Mouse (Mus musculus): ENCODE measurements around the gene Rif1.

The Rif1 gene

GRCm38 (mm10) chr2:52072491-52073140 lies at the start of gene Rif1:
Gene Rif1 (plus strand): TSS chr2:52072832.
- ATAC-seq (ENCODE audit: insufficient number of reproducible peaks, low FRiP score, low TSS enrichment), result peak; percentile 83

- no peak for ATAC-seq (ENCODE audit: insufficient number of reproducible peaks, low FRiP score, low TSS enrichment)
Measured at GRCm38 (mm10) chr2:52027061-52027460, 45.6 kb upstream of the Rif1 start.

DNA sequence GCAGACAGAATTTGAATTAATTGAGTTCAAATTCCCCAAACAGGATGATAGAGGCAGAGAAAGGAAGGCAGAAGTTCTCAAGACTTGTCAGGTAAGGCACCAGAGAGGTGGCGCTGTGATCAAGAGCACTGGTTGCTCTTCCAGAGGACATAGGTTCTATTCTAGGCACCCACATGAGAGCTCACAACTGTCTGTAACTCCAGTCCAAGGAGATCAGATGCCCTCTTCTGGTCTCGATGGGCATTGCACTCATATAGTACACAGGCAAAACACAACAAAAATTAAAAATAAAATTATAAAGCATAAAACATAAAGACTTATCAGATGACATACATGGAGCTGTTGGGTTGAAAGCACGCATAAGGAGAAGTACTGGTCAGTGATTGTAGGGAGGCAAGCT lies 43.2 kb upstream of the Rif1 start:
- no peak for ATAC-seq (ENCODE audit: insufficient number of reproducible peaks, low FRiP score, low TSS enrichment)

DNA sequence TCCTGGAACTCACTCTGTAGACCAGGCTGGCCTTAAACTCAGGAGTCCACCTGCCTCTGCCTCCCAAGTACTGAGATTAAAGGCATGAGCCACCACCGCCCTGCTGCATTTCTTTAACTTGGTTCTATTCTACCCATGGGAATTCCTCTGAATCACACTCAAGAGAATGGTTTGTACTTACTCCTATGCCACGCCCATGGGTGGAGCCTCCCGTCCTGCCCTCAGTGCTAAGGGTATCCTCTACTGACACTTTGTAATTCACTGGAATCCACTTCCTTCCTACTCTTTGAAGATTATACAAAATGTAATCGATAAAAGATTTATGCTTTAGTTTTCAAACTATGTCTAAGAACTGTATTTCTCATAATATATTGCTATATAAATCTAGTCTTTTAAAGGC lies 41.1 kb upstream of the Rif1 start:
- no peak for ATAC-seq (ENCODE audit: insufficient number of reproducible peaks, low FRiP score, low TSS enrichment)

- ATAC-seq (ENCODE audit: insufficient number of reproducible peaks, low FRiP score, low TSS enrichment), result no peak
Measured at GRCm38 (mm10) chr2:52034601-52035000, 38.0 kb upstream of the Rif1 start.

DNA sequence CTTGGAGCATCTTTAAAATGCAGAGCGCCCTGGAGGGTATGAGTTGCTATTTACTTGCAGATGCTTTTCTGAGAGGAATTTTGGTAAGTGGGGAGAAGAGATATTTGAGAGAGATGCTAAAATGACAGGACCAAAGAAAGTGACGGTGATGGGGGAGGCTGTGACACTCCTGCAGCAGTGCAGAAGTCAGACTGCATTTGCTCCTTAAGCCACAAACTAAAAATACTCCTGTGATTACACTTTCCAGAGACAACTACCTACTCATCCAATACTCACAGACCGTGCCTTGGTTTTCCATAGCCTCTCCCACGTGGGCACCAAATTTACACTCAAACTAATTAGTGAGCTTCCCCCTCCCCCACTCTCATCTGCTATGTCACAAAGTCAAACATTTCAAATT lies 37.5 kb upstream of the Rif1 start:
- ATAC-seq (ENCODE audit: insufficient number of reproducible peaks, low FRiP score, low TSS enrichment), result no peak

DNA sequence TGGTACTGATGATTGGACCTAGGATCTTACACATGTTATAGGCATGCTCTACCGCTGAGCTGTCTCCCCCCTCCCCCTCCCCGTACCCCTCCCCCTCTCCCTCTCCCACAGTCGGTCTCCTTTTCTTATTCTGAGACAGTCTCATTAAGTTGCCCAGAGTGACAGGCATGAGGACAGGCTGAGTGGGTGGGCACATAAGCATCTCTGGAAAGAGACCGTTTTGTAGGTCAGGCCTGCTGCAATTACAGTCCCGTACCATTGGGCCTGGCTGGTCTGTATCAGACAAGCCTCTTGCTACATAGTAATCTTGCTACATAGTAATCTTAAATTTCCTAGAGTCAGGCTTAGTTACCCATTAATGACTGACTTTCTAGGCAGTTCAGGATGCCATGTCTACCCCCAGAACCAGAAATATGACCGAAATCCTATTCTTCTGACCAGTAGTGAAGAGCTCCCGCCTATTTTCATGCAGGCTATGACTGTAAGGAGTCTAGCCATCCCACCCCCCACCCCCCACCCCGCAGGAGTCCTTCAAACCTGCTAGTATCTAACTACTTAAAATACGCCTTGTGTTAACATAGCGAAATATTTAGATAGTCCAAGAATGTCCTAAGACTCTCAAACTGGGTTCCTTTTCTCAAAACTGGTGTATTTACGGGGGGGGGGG lies 35.6 kb upstream of the Rif1 start:
- ATAC-seq (ENCODE audit: insufficient number of reproducible peaks, low FRiP score, low TSS enrichment), result no peak

DNA sequence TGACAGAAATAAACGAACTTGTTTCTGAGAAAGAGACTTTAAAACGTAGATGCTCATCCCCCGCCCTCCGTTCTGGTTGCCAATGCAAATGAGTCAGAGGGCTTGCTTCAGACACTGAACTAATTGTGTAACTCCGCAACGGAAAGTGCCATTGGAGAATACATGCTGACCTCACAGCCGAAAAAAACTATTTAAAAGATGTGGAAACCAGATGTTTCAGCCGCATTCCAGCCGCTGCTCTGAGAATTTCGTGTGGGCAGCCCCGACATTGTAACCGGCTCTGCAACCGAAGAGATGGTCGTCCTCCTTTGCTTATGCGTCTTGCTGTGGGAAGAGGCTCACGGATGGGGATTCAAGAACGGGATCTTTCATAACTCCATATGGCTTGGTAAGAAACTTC lies 34.8 kb upstream of the Rif1 start, which contains the start of gene Tnfaip6:
Gene Tnfaip6 (plus strand): TSS at position 128 of the 400 bp plus-strand sequence.
- no peak for ATAC-seq (ENCODE audit: insufficient number of reproducible peaks, low FRiP score, low TSS enrichment)

GRCm38 (mm10) chr2:52038558-52038957 lies 34.1 kb upstream of the Rif1 start:
- ATAC-seq (ENCODE audit: insufficient number of reproducible peaks, low FRiP score, low TSS enrichment), result no peak

DNA sequence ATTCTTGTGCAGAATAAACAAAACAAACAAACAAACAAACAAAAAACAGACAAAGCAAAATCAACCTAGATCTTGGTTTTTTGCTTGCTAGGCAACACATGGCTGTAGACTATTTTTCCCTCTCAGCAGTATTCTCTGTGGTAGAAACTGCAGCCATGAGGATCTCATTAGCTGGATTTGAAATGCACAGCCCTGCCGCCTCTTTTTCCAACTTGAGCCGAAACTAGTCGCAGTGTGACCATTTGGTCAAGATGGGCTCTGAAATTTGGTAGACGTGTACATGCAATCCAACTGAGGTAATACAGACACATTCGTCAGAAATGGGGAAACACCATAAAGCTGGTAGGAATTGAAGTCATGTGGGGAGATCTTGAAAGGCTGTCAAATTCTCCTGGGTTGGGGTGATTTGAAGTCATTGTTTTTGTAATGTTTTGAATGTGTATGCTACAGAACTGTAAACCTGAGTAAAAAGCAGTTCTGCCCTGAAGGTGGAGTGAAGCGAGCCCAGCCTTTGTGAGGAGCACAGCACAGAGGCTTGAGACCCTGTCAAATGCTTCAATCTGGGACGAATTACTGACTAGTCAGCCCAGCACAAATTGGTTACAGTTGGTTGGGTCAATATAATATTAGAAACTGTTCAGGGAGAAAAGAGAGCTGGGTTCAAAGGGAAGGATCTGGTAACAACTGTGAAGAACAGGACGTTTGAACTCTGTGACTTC lies 33.4 kb upstream of the Rif1 start:
- no peak for ATAC-seq (ENCODE audit: insufficient number of reproducible peaks, low FRiP score, low TSS enrichment)

DNA sequence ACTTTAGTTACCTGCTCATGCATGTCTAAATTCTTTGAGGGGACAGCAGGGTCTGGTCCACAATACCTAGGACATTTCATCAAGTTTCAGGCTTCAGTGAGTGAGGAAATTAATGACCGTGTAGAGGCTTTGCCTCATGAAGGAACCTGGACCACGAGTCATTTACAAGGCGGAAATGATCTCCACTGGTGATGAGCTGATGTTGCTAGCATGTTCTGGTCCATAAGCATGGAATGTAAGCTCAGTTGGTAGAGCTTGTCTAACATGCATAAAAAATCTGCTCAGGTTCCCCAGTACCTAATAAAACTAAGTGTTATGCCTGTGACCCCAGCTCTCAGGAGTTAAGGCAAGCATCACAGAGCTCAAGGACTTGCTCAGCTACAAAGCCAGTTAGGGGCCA lies 30.5 kb upstream of the Rif1 start:
- no peak for ATAC-seq (ENCODE audit: insufficient number of reproducible peaks, low FRiP score, low TSS enrichment)

DNA sequence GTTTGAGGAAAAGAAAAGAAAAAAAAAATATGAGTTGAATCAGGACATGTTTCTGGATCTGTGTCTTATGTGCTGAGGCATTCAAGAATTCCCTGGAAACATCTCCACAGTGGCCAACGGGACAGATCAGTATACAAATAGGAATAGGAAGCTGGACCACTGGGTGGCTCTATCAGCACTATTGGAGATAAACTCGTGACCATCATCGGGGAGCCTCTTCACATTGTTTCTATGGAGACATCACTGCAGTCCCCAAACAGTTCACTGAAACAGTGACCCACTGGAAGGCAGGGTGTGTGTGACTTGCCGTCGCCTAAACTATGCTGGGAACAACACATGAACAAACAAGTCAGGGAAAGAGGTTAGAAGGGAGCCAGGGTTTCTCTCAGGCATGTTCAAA lies 29.9 kb upstream of the Rif1 start:
- ATAC-seq (ENCODE audit: insufficient number of reproducible peaks, low FRiP score, low TSS enrichment), result no peak

GRCm38 (mm10) chr2:52043485-52043884 lies 29.1 kb upstream of the Rif1 start:
- ATAC-seq (ENCODE audit: insufficient number of reproducible peaks, low FRiP score, low TSS enrichment), result no peak

DNA sequence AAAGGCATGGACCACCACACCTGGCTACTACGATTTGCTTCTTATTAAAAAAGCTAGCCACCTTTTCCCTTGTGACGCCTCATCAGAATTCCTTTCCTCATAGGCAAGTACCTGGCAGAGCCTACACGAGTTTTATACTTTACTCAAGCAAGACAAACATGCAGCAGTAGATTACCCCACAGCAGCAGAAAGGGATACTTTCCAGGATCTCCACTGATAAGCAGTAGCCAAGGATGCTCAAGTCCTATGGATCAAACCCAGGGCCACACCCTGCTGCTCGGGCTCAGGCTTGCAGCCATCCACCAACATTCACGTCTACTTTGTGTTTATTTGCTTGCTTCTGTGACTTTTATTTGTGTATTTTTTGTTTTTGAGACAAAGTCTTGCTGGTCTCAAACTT lies 26.6 kb upstream of the Rif1 start:
- no peak for ATAC-seq (ENCODE audit: insufficient number of reproducible peaks, low FRiP score, low TSS enrichment)

DNA sequence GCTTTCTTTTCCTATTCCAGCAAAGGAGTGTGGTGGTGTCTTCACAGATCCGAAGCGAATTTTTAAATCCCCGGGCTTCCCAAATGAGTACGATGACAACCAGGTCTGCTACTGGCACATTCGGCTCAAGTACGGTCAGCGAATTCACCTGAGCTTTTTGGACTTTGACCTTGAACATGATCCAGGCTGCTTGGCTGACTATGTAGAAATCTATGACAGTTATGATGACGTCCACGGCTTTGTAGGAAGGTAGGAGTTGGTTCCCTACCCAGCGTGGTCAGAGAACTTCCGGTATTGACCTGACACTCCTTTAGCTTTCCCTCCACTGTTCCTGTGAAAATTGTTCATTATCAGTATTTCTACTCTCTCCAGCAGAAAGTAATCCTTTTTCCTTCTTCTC lies 21.8 kb upstream of the Rif1 start:
- ATAC-seq (ENCODE audit: insufficient number of reproducible peaks, low FRiP score, low TSS enrichment), result no peak

DNA sequence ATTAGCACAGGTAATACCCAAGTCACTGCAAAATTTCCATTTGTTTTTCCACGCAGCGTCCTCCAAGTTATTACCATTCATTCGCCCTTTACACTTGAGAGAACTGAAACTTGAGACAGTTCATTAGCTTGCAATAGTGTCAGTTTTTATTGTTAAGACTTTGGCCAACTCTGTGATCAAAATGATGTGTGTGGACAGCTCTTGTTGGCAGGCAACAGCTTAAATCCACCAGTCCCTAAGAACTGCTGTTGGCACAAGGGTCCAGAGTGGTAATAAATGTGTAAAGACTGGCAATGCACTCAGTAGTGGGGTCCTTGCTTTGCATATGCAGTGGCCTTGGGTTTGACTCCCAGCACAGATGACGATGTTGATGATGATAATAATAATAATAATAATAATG lies 20.3 kb upstream of the Rif1 start:
- no peak for ATAC-seq (ENCODE audit: insufficient number of reproducible peaks, low FRiP score, low TSS enrichment)

DNA sequence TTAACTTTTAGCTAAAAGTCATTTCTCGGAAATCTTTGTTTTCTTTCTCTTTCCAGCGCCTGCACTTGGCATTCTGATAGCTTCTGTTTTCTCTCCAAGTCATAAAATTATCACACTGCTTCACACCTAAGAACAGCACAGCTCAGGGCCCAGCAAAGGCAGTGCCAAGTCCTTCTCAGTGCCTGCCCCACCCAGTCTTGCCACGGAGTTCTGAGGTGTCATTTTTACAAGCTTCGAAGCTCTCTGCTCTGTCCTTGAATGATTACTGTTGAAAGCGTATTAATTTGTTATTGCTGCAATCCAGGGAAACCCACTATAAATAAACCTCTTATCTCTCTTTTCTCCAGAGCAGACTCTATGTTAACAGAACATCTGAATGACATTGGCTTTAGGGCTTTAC lies 19.1 kb upstream of the Rif1 start:
- no peak for ATAC-seq (ENCODE audit: insufficient number of reproducible peaks, low FRiP score, low TSS enrichment)

GRCm38 (mm10) chr2:52055616-52056015 lies 17.0 kb upstream of the Rif1 start:
- no peak for ATAC-seq (ENCODE audit: insufficient number of reproducible peaks, low FRiP score, low TSS enrichment)

GRCm38 (mm10) chr2:52057099-52057498 lies 15.5 kb upstream of the Rif1 start:
- ATAC-seq (ENCODE audit: insufficient number of reproducible peaks, low FRiP score, low TSS enrichment), result no peak

- ATAC-seq (ENCODE audit: insufficient number of reproducible peaks, low FRiP score, low TSS enrichment), result no peak
Measured at GRCm38 (mm10) chr2:52057681-52058080, 15.0 kb upstream of the Rif1 start.

GRCm38 (mm10) chr2:52068641-52069040 lies 4.0 kb upstream of the Rif1 start:
- ATAC-seq (ENCODE audit: insufficient number of reproducible peaks, low FRiP score, low TSS enrichment), result no peak

DNA sequence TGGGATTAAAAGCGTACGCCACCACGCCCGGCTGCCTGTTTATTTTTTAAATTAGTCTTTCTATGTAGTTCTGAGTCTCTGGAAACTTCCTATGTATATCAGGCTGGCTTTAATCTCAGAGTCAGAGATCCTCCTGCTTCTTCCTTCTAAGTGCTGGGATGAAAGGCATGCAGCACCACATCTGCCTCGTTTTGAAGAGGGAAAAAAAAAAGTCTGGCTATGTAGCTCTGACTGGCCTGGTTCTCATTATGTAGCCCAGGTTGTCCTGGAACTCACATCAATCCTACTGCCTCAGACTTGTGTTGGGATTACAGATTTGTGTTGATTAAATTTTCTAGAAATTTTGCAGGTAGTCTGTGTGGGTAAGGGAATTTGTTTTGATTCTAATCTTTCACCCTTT lies 1.8 kb upstream of the Rif1 start:
- ATAC-seq (ENCODE audit: insufficient number of reproducible peaks, low FRiP score, low TSS enrichment), result no peak

All from cerebellum, adult (tissue).